Mouse (Mus musculus) left cerebral cortex, adult 18-20 months (tissue): ENCODE results near the gene Aptx. TPM values are rescaled to one million over a fixed set of nuclear protein-coding genes. Genes with fewer than 3 reads are reported as not detected.

Experiments
- DNase-seq, 2 experiments: peaks; one replicate each; pipeline ENCODE4 v3.0.0; 2021 to 2022; ENCODE audit warnings: low spot score in 2 of 2, mixed read lengths in 1 of 2
- microRNA-seq, 2 experiments: library from miRNA; unstranded; fragments of <30 nt; microRNA quantifications; one replicate each; pipeline ENCODE4 v1.2.0; 2021
- total RNA-seq, 2 experiments: library from RNA; stranded (reverse); gene quantifications; 2 replicates each; pipeline ENCODE4 v1.2.3; 2021

Aptx gene
- total RNA-seq, 2 experiments from 2014 or later: 29.7 to 34.8 TPM

DNA sequence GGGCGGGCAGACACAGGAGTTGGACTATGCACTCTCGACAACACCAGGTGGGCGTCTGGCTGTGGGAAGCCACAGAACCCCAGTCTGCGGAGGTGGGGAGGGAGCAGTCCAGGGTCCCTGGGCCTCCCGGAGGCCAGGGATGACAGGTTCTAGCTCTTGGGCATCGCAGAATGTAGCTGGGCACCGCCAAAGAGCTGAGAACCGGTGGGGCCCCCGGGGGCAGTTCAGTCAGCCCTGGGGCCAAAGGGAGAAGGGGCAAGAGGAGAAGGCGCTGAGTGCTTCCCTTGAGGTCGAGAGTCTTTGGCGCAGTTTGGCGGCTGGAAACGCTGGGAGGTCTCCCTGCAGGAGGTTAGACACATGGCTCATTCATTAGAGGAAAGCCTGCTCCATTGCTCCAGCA lies 26.7 kb downstream of the Aptx start:
- no peak for DNase-seq

DNA sequence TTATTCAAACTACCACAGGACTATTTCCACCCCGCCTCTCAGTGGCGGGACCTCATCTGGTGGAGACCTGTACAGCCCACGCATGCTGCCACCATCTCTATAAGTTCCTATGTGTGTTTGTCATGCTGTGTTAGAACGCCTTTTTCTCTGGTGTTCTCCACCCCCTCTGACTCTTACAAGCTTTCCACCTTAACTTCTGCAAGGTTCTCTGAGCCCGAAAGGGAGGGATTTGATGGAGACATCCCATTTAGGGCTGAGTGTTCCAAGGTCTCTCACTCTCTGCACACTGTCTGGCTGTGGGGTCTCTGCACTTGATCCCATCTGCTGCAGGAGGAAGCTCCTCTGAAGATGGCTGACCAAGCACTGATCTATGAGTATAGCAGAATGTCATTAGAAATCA lies 29.5 kb downstream of the Aptx start:
- no peak for DNase-seq

DNA sequence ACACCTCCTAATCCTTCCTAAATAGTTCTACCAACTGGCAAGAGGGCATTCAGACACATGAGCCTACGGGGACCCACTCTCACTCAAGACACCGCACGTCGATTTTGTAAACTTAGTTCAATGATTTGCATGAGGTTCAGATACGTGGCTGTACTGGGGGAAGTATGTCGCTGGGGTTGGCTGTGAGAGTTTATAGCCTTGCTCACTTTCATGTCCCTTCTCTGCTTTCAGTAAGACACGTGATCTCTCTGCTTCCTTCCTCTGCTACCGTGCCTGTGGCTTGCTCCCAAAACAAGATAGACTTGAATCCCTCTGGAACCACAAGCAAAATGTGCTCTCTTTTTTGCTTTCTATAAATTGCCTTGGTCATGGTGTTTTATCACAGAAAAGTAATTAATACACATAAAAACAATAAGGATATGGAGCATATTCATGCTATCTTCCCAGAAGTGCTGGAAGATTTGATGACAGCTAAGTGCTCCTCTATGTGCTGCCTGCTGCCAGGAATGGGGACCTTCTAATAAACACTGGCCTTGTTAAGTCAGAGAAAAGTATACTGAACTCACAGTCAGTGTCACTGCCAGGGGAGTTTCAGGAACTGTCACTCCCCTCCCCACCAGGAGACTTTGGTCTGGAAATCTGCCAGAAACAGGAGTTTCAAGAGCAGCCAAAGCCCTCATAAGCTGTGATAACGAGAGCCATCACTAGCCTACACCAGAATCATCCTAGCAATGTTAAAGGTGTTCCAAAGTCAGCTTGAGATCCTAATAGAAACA lies 36.6 kb downstream of the Aptx start:
- DNase-seq: no peak

DNA sequence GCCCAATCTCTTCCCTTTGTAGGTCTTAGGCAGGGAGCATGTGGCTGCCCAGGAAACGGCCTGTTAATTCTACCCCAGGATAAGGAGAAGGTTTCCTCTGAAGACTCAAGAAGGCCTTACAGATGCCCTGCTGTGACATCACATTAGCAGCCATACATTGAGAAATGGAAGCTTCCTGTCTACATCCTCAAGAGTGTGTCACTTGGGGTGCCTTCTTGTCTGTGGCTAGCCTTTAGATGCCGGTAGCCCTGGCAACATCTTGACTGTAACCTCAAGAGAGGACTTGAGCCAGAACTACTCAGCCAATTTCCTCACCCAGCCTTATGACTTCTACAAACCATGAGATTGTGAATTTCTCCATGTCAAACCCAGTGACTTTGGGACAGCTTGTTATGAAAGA lies 51.9 kb downstream of the Aptx start:
- no peak for DNase-seq

DNA sequence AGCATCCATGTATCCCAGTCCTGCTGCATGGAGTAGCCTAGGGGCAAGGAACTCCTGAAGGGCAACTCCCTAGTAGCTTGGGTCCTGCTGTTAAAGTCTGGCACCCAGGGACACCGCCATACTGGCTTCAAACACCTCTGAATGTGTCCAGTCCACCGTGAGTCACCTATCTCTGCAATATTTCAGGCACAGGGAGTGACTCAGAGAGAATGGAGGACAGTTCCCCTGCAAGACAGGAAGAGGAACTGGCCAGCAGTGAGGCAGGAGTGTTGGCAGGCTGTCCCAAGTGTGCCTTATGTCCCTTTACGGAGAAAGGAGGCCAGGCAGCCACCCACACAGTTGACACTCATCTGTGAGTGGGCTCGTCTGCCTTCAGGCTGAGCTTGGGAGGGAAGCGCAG lies 53.9 kb downstream of the Aptx start:
- DNase-seq: peak; percentile 7 to 10

DNA sequence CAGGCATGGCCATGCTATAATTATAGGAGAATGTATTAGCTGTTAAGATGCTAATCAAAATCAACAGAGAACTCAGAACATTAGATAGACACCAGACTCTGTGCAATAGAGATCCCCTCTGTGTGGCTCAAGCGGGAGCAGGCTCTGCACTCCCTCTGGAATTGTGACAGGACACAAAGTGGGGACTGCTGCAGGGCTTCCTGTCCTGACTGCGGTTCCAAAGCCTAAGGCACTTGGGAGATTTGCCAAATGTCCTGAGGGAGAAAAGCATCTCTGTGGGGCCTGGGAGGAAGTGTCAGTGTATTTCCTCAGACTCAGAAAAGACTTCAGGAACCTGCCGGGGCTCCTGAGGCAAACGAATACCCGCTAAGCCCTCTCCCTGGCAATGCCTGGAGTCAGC lies 59.4 kb downstream of the Aptx start:
- no peak for DNase-seq

DNA sequence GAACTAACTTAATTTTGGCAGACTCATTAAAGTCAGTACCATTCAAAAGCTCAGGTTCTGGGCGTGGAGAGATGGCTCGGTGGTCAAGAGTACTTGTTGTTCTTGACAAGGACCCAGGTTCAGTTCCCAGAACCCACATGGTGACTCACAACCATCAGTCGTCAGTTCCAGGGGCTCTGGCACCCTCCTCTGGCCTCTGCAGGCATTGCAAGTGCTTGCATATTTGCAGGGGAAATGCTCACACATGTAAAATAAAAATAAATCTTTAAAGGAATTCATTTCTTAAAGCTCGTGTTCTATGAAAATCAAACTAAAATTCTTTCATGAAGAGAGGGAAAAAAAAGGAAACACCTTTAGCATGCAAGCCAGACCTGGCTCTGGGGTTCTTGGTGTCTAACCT lies 62.0 kb downstream of the Aptx start:
- DNase-seq: no peak

Small RNAs within 50 kb of the gene (microRNA-seq; reads per million reads assigned to microRNA genes)
- gene Mir207: 0.21 to 0.25 reads per million in 2 experiments

Other genes starting within 250 kb of the Aptx start
- 10 to 100 TPM; 19.2 to 24.9 TPM for gene Tmem215, start 231.0 kb downstream of the Aptx start, total RNA-seq
- 100 to 1,000 TPM; 295 to 302 TPM for gene Dnaja1, start 19.0 kb upstream of the Aptx start, total RNA-seq
- 10 to 100 TPM; 47.7 to 52.2 TPM for gene Smu1, start 54.7 kb upstream of the Aptx start, total RNA-seq
- 1 to 10 TPM; 4.7 to 5.4 TPM for gene B4galt1, start 150.8 kb upstream of the Aptx start, total RNA-seq
- gene Spink4, start 216.9 kb upstream of the Aptx start, total RNA-seq: not detected
- gene Bag1, start 245.1 kb upstream of the Aptx start, total RNA-seq: 100 to 1,000 TPM; 174 to 185 TPM
- 10 to 100 TPM; 80.1 to 82.2 TPM for gene Chmp5, start 245.2 kb upstream of the Aptx start, total RNA-seq